Mouse (Mus musculus) ES-Bruce4 (cell line): ENCODE data around the gene Arf3. TPM values are rescaled to one million over a fixed set of nuclear protein-coding genes. Genes with fewer than 3 reads are reported as not detected.

Experiments used
- H3K27ac ChIP-seq: 2 replicates; pipeline ENCODE4 v1.5.1; 2012; ENCODE audit warnings: low read length, inconsistent platforms; ENCODE audit not compliant: insufficient read depth
- H3K27me3 ChIP-seq: 2 replicates; pipeline ENCODE4 v1.6.1; 2012; ENCODE audit warnings: mild to moderate bottlenecking, low read length, inconsistent platforms; ENCODE audit not compliant: control insufficient read depth, poor library complexity, insufficient read depth, severe bottlenecking
- H3K36me3 ChIP-seq: 2 replicates; pipeline ENCODE4 v1.6.1; 2012; ENCODE audit warnings: inconsistent platforms, mild to moderate bottlenecking, low read length, moderate library complexity; ENCODE audit not compliant: control insufficient read depth, poor library complexity, insufficient read depth, severe bottlenecking
- H3K4me1 ChIP-seq: one replicate; pipeline ENCODE4 v1.8.1; 2011; ENCODE audit warnings: low read length; ENCODE audit not compliant: control insufficient read depth, insufficient read depth
- H3K4me3 ChIP-seq: 2 replicates; pipeline ENCODE4 v1.5.1; 2011; ENCODE audit warnings: low read depth, mild to moderate bottlenecking, low read length
- H3K9ac ChIP-seq: 2 replicates; pipeline ENCODE4 v1.6.1; 2012; ENCODE audit warnings: low read depth, mild to moderate bottlenecking, inconsistent platforms; ENCODE audit not compliant: poor library complexity, severe bottlenecking
- H3K9me3 ChIP-seq: replicated peaks from 2 replicates; pipeline ENCODE4 v1.6.1; 2012; ENCODE audit warnings: mild to moderate bottlenecking, low read length, inconsistent platforms; ENCODE audit not compliant: control insufficient read depth, poor library complexity, insufficient read depth, severe bottlenecking
- CTCF ChIP-seq: IDR thresholded peaks from one replicate; pipeline ENCODE4 v1.8.1; 2011; ENCODE audit warnings: low read depth, low read length
- EP300 ChIP-seq: IDR thresholded peaks from 2 replicates; pipeline ENCODE4 v1.6.1; 2011; ENCODE audit warnings: low read depth, low read length; ENCODE audit not compliant: insufficient read depth
- POLR2A ChIP-seq: IDR thresholded peaks from one replicate; pipeline ENCODE4 v1.8.1; 2011; ENCODE audit warnings: low read length; ENCODE audit not compliant: insufficient read depth
- polyA plus RNA-seq: library from polyadenylated mRNA; stranded (reverse); fragments of >200 nt; gene quantifications from 2 replicates; pipeline ENCODE4 v1.2.4, GENCODE M21; 2011; ENCODE audit warnings: low read depth; ENCODE audit not compliant: missing spikeins, insufficient read depth, insufficient read length

Gene Arf3
- polyA plus RNA-seq, 1 experiment = 58.4 TPM

GRCm38 (mm10) chr15:98778191-98778770 is 15.3 kb upstream of the Arf3 start:
- H3K4me3 ChIP-seq = peak overlapping the region; percentile 22
- no peaks in the 10 kb centered on the region for H3K4me1 ChIP-seq
- no peak for TF ChIP-seq EP300
- no peaks in the 10 kb centered on the region for H3K9me3 ChIP-seq
- no peaks in the 10 kb centered on the region for H3K36me3 ChIP-seq
- peaks cover 30% of the 10 kb centered on the region for H3K27me3 ChIP-seq
- no peak overlapping the region for H3K27ac ChIP-seq
- no peak overlapping the region for H3K9ac ChIP-seq

GRCm38 (mm10) chr15:98777762-98778161 is 14.7 kb upstream of the Arf3 start, which contains the start of gene Wnt10b:
Gene Wnt10b (minus strand): TSS chr15:98778150.
- no peak for TF ChIP-seq EP300
- no peak for TF ChIP-seq CTCF
- no peak for TF ChIP-seq POLR2A
- Histone ChIP-seq H3K27me3 (peaks cover 30% of the 10 kb centered on the region), H3K4me1 (no peaks in the 10 kb centered on the region), H3K27ac (no peak within 1 kb of the TSS), H3K36me3 (no peaks in the 10 kb centered on the region), H3K9ac (no peak within 1 kb of the TSS), H3K4me3 (peak within 1 kb of the TSS; percentile 22), H3K9me3 (no peaks in the 10 kb centered on the region)

GRCm38 (mm10) chr15:98777005-98777616 is 14.1 kb upstream of the Arf3 start:
- Histone ChIP-seq H3K27me3 (peaks cover 30% of the 10 kb centered on the region), H3K27ac (no peak overlapping the region), H3K9ac (0 out of 2 replicates have a peak overlapping the region, but pooled peaks have one; percentile 39), H3K4me1 (peaks cover 2% of the 10 kb centered on the region), H3K36me3 (no peaks in the 10 kb centered on the region), H3K4me3 (no peak overlapping the region), H3K9me3 (no peaks in the 10 kb centered on the region)
- TF ChIP-seq EP300 (no peak), POLR2A (no peak), CTCF (no peak)

- no peaks in the 10 kb centered on the region for H3K9me3 ChIP-seq
- H3K27me3 ChIP-seq = peaks cover 30% of the 10 kb centered on the region
- TF ChIP-seq EP300 (no peak), POLR2A (no peak), CTCF (no peak)
- H3K9ac ChIP-seq = peak overlapping the region; percentile 39; the same call in 1 of the 2 replicates
- H3K36me3 ChIP-seq = no peaks in the 10 kb centered on the region
- no peak overlapping the region for H3K27ac ChIP-seq
- peak overlapping the region; percentile 24 for H3K4me3 ChIP-seq
- H3K4me1 ChIP-seq = peaks cover 2% of the 10 kb centered on the region
These were observed 13.4 kb upstream of the Arf3 start for GRCm38 (mm10) chr15:98776280-98777004.

- Histone ChIP-seq H3K27me3 (peaks cover 30% of the 10 kb centered on the region), H3K9ac (no peak overlapping the region), H3K4me3 (no peak overlapping the region), H3K36me3 (no peaks in the 10 kb centered on the region), H3K9me3 (no peaks in the 10 kb centered on the region), H3K27ac (no peak overlapping the region), H3K4me1 (peaks cover 2% of the 10 kb centered on the region)
- no peak for TF ChIP-seq CTCF
- no peak for TF ChIP-seq EP300
- no peak for TF ChIP-seq POLR2A
These were observed 12.5 kb upstream of the Arf3 start for GRCm38 (mm10) chr15:98775533-98775932.

- no peak overlapping the region for H3K9ac ChIP-seq
- peaks cover 2% of the 10 kb centered on the region for H3K4me1 ChIP-seq
- H3K27ac ChIP-seq = no peak overlapping the region
- peaks cover 28% of the 10 kb centered on the region for H3K27me3 ChIP-seq
- H3K9me3 ChIP-seq = no peaks in the 10 kb centered on the region
- H3K4me3 ChIP-seq = no peak overlapping the region
- no peak for TF ChIP-seq POLR2A
- no peak for TF ChIP-seq EP300
- TF ChIP-seq CTCF = no peak
- H3K36me3 ChIP-seq = no peaks in the 10 kb centered on the region
These were observed 11.1 kb upstream of the Arf3 start for GRCm38 (mm10) chr15:98774096-98774495.
